Mouse (Mus musculus) adrenal gland (tissue): ENCODE measurements around the gene Dusp16.

Experiments
- intact Hi-C: fragments of 180-260 bp; cut with DNase I; formaldehyde crosslinking; loops from one replicate; pipeline ENCODE4 v1.15.1; 2025

Gene Dusp16

GRCm38 (mm10) chr6:134793046-134793806 is 801 bp upstream of the Dusp16 start:
- intact Hi-C loops, result loop anchor here (5.0 kb wide), 2 partner anchors 34 to 41 kb away; no protein-coding TSS in a partner anchor

- intact Hi-C loops, result loop anchor here (5.0 kb wide), 2 partner anchors 36 to 39 kb away; no protein-coding TSS in a partner anchor
Observed at GRCm38 (mm10) chr6:134791251-134792118, 940 bp downstream of the Dusp16 start.

- intact Hi-C loops, result no loop called here
Observed at GRCm38 (mm10) chr6:134789100-134789499, 3.3 kb downstream of the Dusp16 start.

GRCm38 (mm10) chr6:134786426-134786825 is 6.0 kb downstream of the Dusp16 start:
- intact Hi-C loops, result no loop called here

- intact Hi-C loops, result no loop called here
Observed at GRCm38 (mm10) chr6:134782900-134783299, 9.5 kb downstream of the Dusp16 start.

- intact Hi-C loops, result no loop called here
Observed at GRCm38 (mm10) chr6:134781494-134781913, 10.9 kb downstream of the Dusp16 start.

GRCm38 (mm10) chr6:134780024-134780423 is 12.4 kb downstream of the Dusp16 start:
- intact Hi-C loops, result no loop called here

GRCm38 (mm10) chr6:134773961-134774360 is 18.5 kb downstream of the Dusp16 start:
- intact Hi-C loops, result no loop called here

- intact Hi-C loops, result no loop called here
Observed at GRCm38 (mm10) chr6:134773292-134773893, 19.0 kb downstream of the Dusp16 start.

GRCm38 (mm10) chr6:134770339-134770738 is 22.1 kb downstream of the Dusp16 start:
- intact Hi-C loops, result no loop called here

GRCm38 (mm10) chr6:134764441-134765061 is 27.9 kb downstream of the Dusp16 start:
- intact Hi-C loops, result no loop called here

- intact Hi-C loops, result no loop called here
Observed at GRCm38 (mm10) chr6:134763436-134763835, 29.0 kb downstream of the Dusp16 start.

GRCm38 (mm10) chr6:134761808-134762207 is 30.6 kb downstream of the Dusp16 start:
- intact Hi-C loops, result no loop called here

- intact Hi-C loops, result no loop called here
Observed at GRCm38 (mm10) chr6:134760926-134761544, 31.4 kb downstream of the Dusp16 start.

- intact Hi-C loops, result no loop called here
Observed at GRCm38 (mm10) chr6:134756058-134756457, 36.4 kb downstream of the Dusp16 start.

- intact Hi-C loops, result loop anchor here (5.0 kb wide), 1 partner anchor 38 kb away; the partner anchor contains the start of gene Dusp16
Observed at GRCm38 (mm10) chr6:134753858-134754257, 38.6 kb downstream of the Dusp16 start.

GRCm38 (mm10) chr6:134753412-134753811 is 39.0 kb downstream of the Dusp16 start:
- intact Hi-C loops, result loop anchor here (5.0 kb wide), 1 partner anchor 39 kb away; the partner anchor contains the start of gene Dusp16

- intact Hi-C loops, result loop anchor here (5.0 kb wide), 1 partner anchor 40 kb away; the partner anchor contains the start of gene Dusp16
Observed at GRCm38 (mm10) chr6:134751883-134752647, 40.4 kb downstream of the Dusp16 start.

- intact Hi-C loops, result loop anchor here (5.0 kb wide), 1 partner anchor 41 kb away; the partner anchor contains the start of gene Dusp16
Observed at GRCm38 (mm10) chr6:134751087-134751486, 41.3 kb downstream of the Dusp16 start.

- intact Hi-C loops, result no loop called here
Observed at GRCm38 (mm10) chr6:134748126-134748525, 44.3 kb downstream of the Dusp16 start.
